Mouse (Mus musculus) G1E (cell line): Measurements from ENCODE around the gene Olfr1358.

ENCODE experiments used
- CTCF ChIP-seq: IDR thresholded peaks from 2 replicates; pipeline ENCODE4 v1.5.1; 2012; ENCODE audit warnings: low read depth, low read length, inconsistent platforms, mixed read lengths
- GATA1 ChIP-seq: IDR thresholded peaks from 2 replicates; pipeline ENCODE4 v1.6.1; 2012; ENCODE audit warnings: borderline replicate concordance, low read length, inconsistent platforms, mixed read lengths
- GATA2 ChIP-seq: IDR thresholded peaks from 2 replicates; pipeline ENCODE4 v1.6.1; 2012; ENCODE audit warnings: low read depth, low read length, inconsistent platforms, borderline replicate concordance
- TAL1 ChIP-seq: conservative IDR thresholded peaks from 2 replicates; pipeline ENCODE4 v1.6.1; 2012; ENCODE audit warnings: low read depth, low read length, inconsistent platforms, mixed read lengths

DNA sequence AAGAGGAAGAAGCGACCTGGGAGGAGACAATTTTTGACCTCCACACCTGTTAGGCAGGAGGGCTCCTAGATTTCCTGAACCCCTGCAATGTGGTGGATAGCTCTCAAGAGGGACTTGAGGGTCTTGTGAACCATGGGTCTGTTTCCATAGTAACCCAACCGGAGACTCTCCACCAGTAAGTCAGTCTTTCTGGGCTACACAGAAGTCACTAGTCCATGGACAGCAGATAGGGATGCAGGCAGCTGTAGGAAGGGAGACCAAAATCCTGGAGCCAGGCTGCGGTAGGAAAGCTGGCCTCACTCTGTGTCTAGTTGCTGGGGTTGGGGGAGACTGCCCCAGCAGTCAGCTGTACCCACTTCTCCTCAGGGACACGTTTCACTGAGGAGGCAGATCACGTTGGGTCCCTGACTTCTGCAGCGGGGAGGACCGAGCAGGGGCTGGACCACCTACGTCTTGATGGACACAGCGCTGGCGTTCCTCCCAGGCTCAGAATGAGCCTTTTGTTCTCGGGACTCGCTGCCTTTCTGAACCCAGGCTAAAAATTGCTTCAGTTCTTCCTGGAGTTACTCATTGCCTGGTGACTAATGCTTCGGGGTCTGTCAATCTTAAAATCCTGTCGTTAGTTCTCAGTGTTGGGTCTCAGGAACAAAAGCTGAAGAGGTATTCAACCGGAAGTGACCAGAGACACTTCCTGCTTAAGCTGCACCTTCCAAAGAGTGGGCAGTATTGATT lies 46.5 kb upstream of the Olfr1358 start:
- TF ChIP-seq CTCF (no peak), GATA1 (no peak), TAL1 (no peak), GATA2 (no peak)
